Mouse (Mus musculus): ENCODE measurements around the gene Csrnp1. TPM values are rescaled to one million over a fixed set of nuclear protein-coding genes. Genes with fewer than 3 reads are reported as not detected.

Csrnp1 gene
- total and polyA plus RNA-seq, 2 experiments from 2014 or later = 3.1 to 17.4 TPM

GRCm38 (mm10) chr9:119925120-119925657 is 59.3 kb downstream of the Csrnp1 start:
- Histone ChIP-seq H3K9ac (replicated peaks; ENCODE audit: low read length) (no peak overlapping the region), H3K27me3 (ENCODE audit: insufficient read depth, low read length) (no peaks in the 10 kb centered on the region), H3K4me1 (ENCODE audit: insufficient read depth, low read length) (no peaks in the 10 kb centered on the region), H3K9me3 (ENCODE audit: low read length) (no peaks in the 10 kb centered on the region), H3K36me3 (ENCODE audit: insufficient read depth, low read length) (peaks cover 77% of the 10 kb centered on the region), H3K4me2 (ENCODE audit: low read depth, low read length) (no peak overlapping the region), H3K27ac (no peak overlapping the region), H3K4me3 (ENCODE audit: low read length) (no peak overlapping the region)
- 92% methylated on average over 16 of the region's 16 CpGs for WGBS
- DNase-seq (ENCODE audit: low spot score) = no peak
- no peak for ATAC-seq
- no peak for TF ChIP-seq CTCF (IDR thresholded peaks at IDR 0.05; ENCODE audit: low read depth)

GRCm38 (mm10) chr9:119923462-119923861 is 61.0 kb downstream of the Csrnp1 start:
- Histone ChIP-seq H3K4me1 (ENCODE audit: insufficient read depth, low read length) (no peaks in the 10 kb centered on the region), H3K27me3 (ENCODE audit: insufficient read depth, low read length) (no peaks in the 10 kb centered on the region), H3K4me2 (ENCODE audit: low read depth, low read length) (no peak overlapping the region), H3K4me3 (ENCODE audit: low read length) (no peak overlapping the region), H3K27ac (no peak overlapping the region), H3K9ac (replicated peaks; ENCODE audit: low read length) (no peak overlapping the region), H3K36me3 (ENCODE audit: insufficient read depth, low read length) (peaks cover 78% of the 10 kb centered on the region), H3K9me3 (ENCODE audit: low read length) (no peaks in the 10 kb centered on the region)
- no peak for ATAC-seq
- no peak for TF ChIP-seq CTCF (IDR thresholded peaks at IDR 0.05; ENCODE audit: low read depth)
- DNase-seq (ENCODE audit: low spot score) = no peak
- WGBS = 96% methylated on average over 4 of the region's 4 CpGs

Other genes starting within 250 kb of the Csrnp1 start
- gene Scn11a, start 159.2 kb downstream of the Csrnp1 start, total RNA-seq (2014; rRNA removed) = 0.52 and 0.65 TPM in 2 replicates
- gene Scn11a, start 159.2 kb downstream of the Csrnp1 start, polyA plus RNA-seq (2015; fragmentation: Nextera tagmentation; extraction: Ambion mirVana) = 0.16 and 0.23 TPM in 2 replicates
- 50.9 and 62.1 TPM in 2 replicates for gene Wdr48, start 89.8 kb downstream of the Csrnp1 start, total RNA-seq (2014; rRNA removed)
- 47.3 and 47.5 TPM in 2 replicates for gene Wdr48, start 89.8 kb downstream of the Csrnp1 start, polyA plus RNA-seq (2015; fragmentation: Nextera tagmentation; extraction: Ambion mirVana)
- gene Gorasp1, start 47.1 kb downstream of the Csrnp1 start, total RNA-seq (2014; rRNA removed) = 28.1 and 48.4 TPM in 2 replicates
- gene Gorasp1, start 47.1 kb downstream of the Csrnp1 start, polyA plus RNA-seq (2015; fragmentation: Nextera tagmentation; extraction: Ambion mirVana) = 20.9 and 21.1 TPM in 2 replicates
- gene Ttc21a, start 47.1 kb downstream of the Csrnp1 start, total RNA-seq (2014; rRNA removed) = 4.7 and 4.9 TPM in 2 replicates
- 0.90 and 1.1 TPM in 2 replicates for gene Ttc21a, start 47.1 kb downstream of the Csrnp1 start, polyA plus RNA-seq (2015; fragmentation: Nextera tagmentation; extraction: Ambion mirVana)
- 0.05 and 0.29 TPM in 2 replicates for gene Xirp1, start 38.9 kb upstream of the Csrnp1 start, total RNA-seq (2014; rRNA removed)
- 0.19 TPM in 1 of 2 replicates, not detected in the other for gene Xirp1, start 38.9 kb upstream of the Csrnp1 start, polyA plus RNA-seq (2015; fragmentation: Nextera tagmentation; extraction: Ambion mirVana)
- gene Cx3cr1, start 85.2 kb upstream of the Csrnp1 start, total RNA-seq (2014; rRNA removed) = 17.3 and 21.5 TPM in 2 replicates
- gene Cx3cr1, start 85.2 kb upstream of the Csrnp1 start, polyA plus RNA-seq (2015; fragmentation: Nextera tagmentation; extraction: Ambion mirVana) = 12.2 and 13.0 TPM in 2 replicates
- not detected in 2 replicates for gene Ccr8, start 107.5 kb upstream of the Csrnp1 start, total RNA-seq (2014; rRNA removed)
- gene Ccr8, start 107.5 kb upstream of the Csrnp1 start, polyA plus RNA-seq (2015; fragmentation: Nextera tagmentation; extraction: Ambion mirVana) = not detected in 2 replicates
- gene Slc25a38, start 125.7 kb upstream of the Csrnp1 start, total RNA-seq (2014; rRNA removed) = 50.3 and 64.0 TPM in 2 replicates
- gene Slc25a38, start 125.7 kb upstream of the Csrnp1 start, polyA plus RNA-seq (2015; fragmentation: Nextera tagmentation; extraction: Ambion mirVana) = 37.1 and 39.8 TPM in 2 replicates
- gene Rpsa, start 143.0 kb upstream of the Csrnp1 start, total RNA-seq (2014; rRNA removed) = 1,033 and 1,545 TPM in 2 replicates
- 868 and 912 TPM in 2 replicates for gene Rpsa, start 143.0 kb upstream of the Csrnp1 start, polyA plus RNA-seq (2015; fragmentation: Nextera tagmentation; extraction: Ambion mirVana)
- 13.4 and 16.7 TPM in 2 replicates for gene Mobp, start 165.0 kb upstream of the Csrnp1 start, total RNA-seq (2014; rRNA removed)
- 6.8 and 11.1 TPM in 2 replicates for gene Mobp, start 165.0 kb upstream of the Csrnp1 start, polyA plus RNA-seq (2015; fragmentation: Nextera tagmentation; extraction: Ambion mirVana)

Data from hindbrain, postnatal 0 days (tissue).